Mouse (Mus musculus) cerebellum, adult 2 months (tissue): ENCODE results near the gene Pnkp. TPM values are rescaled to one million over a fixed set of nuclear protein-coding genes. Genes with fewer than 3 reads are reported as not detected.
A peak's percentile ranks its signal among the peaks of the same experiment; 100 is the strongest.

Source experiments
- DNase-seq, 2 experiments: peaks; one replicate each; pipeline ENCODE4 v3.0.0; 2021
- H3K27ac ChIP-seq: fragments of 200-500 bp; 2 replicates; pipeline ENCODE4 v1.5.1; 2012; ENCODE audit warnings: low read length, control low read depth, inconsistent platforms; ENCODE audit not compliant: insufficient read depth
- H3K27me3 ChIP-seq: fragments of 200-500 bp; 2 replicates; pipeline ENCODE4 v1.6.1; 2012; ENCODE audit warnings: inconsistent platforms, mild to moderate bottlenecking, low read length, moderate library complexity; ENCODE audit not compliant: control insufficient read depth, insufficient read depth
- H3K4me1 ChIP-seq: fragments of 200-500 bp; 2 replicates; pipeline ENCODE4 v1.6.1; 2011; ENCODE audit warnings: low read length; ENCODE audit not compliant: control insufficient read depth, insufficient read depth
- H3K4me3 ChIP-seq: fragments of 200-500 bp; replicated peaks from 2 replicates; pipeline ENCODE3; 2011; ENCODE audit warnings: mild to moderate bottlenecking, low read depth, low read length, control low read depth; ENCODE audit not compliant: insufficient read depth
- CTCF ChIP-seq: fragments of 200-500 bp; IDR thresholded peaks from 2 replicates; pipeline ENCODE4 v1.5.1; 2011; ENCODE audit warnings: low read depth, mild to moderate bottlenecking, control low read depth, low read length, moderate library complexity, borderline replicate concordance; ENCODE audit not compliant: insufficient read depth
- POLR2A ChIP-seq: fragments of 200-500 bp; IDR thresholded peaks from 2 replicates; pipeline ENCODE4 v1.6.1; 2011; ENCODE audit warnings: low read length, control low read depth, borderline replicate concordance; ENCODE audit not compliant: insufficient read depth
- WGBS: fragments of 180-500 bp; shearing (Covaris S2); methylation state at CpG from one replicate; pipeline ENCODE4 v1.1.7; 2018; 5-methylcytosine and 5-hydroxymethylcytosine counted together
- polyA plus RNA-seq: library from polyadenylated mRNA; depleted of rRNA; stranded (reverse); fragments of >200 nt; gene quantifications from 2 replicates; pipeline ENCODE4 v1.2.3, GENCODE M21; 2012

The Pnkp gene
- polyA plus RNA-seq, 1 experiment: 38.3 TPM

DNA sequence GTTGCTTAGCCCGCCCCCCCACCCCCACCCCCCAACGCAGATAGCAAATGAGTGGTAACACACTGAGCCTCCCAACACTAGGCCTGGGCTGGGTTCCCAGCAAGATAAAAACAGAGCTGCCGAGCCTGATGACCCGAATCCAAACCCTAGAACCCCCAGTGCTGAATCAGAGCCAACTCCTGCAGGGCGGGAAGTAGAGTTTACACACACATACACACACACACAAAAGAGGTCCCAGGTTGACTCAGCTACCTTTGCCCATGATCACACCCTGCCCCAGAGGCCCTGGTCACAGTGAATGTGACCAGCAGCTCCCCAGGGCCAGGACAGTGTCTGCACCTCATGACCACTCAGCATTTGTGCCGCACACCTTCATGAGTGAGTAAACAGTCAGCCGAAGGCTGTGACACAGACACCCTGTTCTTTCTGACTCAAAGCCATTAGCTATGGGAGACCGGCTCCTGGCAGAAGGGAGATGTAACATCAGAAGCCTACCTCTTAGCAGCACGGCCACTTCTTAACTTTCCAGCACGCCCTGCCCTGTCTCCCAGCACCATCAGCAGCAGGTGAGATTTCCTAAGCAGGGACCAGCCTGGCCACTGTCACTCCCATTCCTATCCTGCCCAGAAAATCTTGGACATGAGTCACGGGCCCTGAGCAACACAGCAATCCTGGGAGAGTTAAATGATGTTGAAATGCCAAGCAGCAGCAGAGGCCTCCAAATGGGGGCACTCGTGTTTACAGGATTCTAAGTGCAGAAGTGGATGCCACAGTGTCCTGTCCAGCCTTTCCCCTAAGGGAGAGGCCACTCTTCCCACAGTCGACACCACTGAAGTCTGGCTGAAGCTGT is 31.5 kb downstream of the Pnkp start:
- TF ChIP-seq CTCF (no peak), POLR2A (no peak)
- 8% methylated on average over 13 of the region's 13 CpGs for WGBS
- Histone ChIP-seq H3K4me3 (no peak overlapping the region), H3K27ac (peak overlapping the region; percentile 68), H3K27me3 (no peaks in the 10 kb centered on the region), H3K4me1 (peaks cover 47% of the 10 kb centered on the region)
- peak in 1 of 2 experiments; percentile 32 for DNase-seq

DNA sequence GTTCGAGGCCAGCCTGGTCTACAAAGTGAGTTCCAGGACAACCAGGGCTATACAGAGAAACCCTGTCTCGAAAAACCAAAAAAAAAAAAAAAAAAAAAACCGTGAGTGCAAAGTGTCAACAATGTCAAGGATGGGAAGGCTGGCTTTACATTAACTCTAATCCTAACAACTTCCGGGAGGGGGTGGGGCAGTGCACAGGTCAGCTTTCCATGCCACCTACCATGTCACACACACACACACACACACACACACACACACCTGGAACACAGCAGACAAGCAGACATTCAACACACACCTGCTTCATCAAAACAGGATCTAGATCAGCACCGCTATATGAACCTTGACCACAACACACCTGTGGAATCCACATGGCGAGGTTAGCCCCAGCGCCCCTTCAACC is 33.2 kb downstream of the Pnkp start:
- no peaks in the 10 kb centered on the region for H3K27me3 ChIP-seq
- no peak overlapping the region for H3K27ac ChIP-seq
- TF ChIP-seq POLR2A: no peak
- no peak for TF ChIP-seq CTCF
- H3K4me3 ChIP-seq: no peak overlapping the region
- 78% methylated on average over 7 of the region's 7 CpGs for WGBS
- peaks cover 36% of the 10 kb centered on the region for H3K4me1 ChIP-seq
- no peak for DNase-seq

GRCm38 (mm10) chr7:44890737-44891136 is 33.8 kb downstream of the Pnkp start:
- peak in 1 of 2 experiments; percentile 36 for DNase-seq
- no peak overlapping the region for H3K27ac ChIP-seq
- WGBS: 3% methylated on average over 4 of the region's 4 CpGs
- peak overlapping the region; percentile 36 for H3K4me3 ChIP-seq
- no peaks in the 10 kb centered on the region for H3K27me3 ChIP-seq
- no peak for TF ChIP-seq CTCF
- TF ChIP-seq POLR2A: no peak
- peaks cover 32% of the 10 kb centered on the region for H3K4me1 ChIP-seq

DNA sequence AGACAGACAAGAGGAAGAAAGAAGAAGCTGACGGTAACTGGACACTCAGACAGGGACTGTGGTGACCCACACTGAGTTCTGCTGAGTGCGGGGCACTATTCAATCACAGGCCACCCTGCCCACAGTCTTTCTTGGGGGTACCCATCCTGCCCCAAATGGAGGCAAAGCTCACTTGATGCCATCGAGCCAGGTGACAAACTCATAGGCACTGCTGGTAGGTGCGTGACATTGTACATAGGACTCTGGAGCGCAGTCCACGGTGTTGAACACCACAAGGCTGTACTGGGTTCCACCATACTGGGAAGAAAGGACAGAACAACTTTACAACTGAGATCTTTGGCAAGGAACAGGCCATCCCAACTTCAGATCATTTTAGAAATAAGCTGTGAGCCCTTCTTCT is 34.7 kb downstream of the Pnkp start:
- Histone ChIP-seq H3K27ac (no peak overlapping the region), H3K4me3 (peak overlapping the region; percentile 91), H3K4me1 (peaks cover 27% of the 10 kb centered on the region), H3K27me3 (no peaks in the 10 kb centered on the region)
- no peak for DNase-seq
- TF ChIP-seq POLR2A (no peak), CTCF (no peak)
- under 1% methylated on average over 6 of the region's 6 CpGs for WGBS

DNA sequence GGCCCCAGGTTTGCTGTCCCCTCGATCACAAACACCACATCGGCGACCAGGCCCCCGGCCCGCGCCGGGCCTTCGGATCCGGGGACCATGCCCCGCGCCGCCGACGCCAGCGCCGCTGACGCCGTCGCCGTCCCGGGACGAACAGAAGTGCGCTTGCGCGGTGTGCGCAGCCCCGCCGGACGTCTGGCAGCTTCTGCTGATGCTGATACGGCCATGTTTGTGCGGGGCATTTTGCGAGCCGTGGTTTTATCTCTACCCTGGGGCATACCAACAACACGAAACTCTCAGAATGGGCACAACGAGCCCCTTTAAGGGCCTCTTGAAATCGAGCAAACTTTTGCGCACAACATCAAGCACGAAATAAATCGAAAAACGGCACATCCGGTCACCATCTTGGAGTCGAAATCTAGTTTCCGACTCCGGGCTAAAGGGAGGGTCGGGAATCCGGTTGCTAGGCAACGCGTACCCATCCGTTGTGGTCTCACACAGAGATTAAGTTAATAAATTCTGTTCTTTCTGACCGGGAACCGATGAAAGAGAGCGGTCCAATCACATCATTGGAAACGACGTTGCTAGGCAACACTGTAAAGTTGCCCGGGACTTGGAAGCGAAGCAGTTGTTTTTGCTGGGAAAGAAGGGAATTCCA is 35.5 kb downstream of the Pnkp start, which contains the start of gene Med25:
Med25 (minus strand) TSS at position 437 of the 646 bp plus-strand sequence.
- under 1% methylated on average over 56 of the region's 56 CpGs for WGBS
- H3K4me1 ChIP-seq: peaks cover 29% of the 10 kb centered on the region

DNA sequence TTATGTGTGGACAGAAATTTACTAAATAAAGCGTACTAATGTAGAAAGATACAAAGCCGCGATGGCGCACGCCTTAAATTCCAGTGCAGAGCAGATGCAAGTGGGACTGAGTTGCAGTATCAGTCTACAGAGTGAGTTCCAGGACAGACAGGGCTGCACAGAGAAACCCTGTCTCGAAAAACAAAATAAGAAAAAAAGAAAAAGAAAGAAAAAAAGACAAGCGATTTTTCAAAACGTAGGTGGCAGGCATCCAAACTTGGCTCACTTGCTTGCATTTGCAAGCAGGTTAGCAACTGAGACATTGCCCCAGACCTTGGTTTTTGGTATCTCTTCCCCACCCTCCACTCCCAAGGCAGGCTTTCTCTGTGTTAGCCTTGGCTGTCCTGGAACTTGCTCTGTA is 36.3 kb downstream of the Pnkp start:
- H3K27ac ChIP-seq: no peak overlapping the region
- no peaks in the 10 kb centered on the region for H3K27me3 ChIP-seq
- TF ChIP-seq CTCF: no peak
- TF ChIP-seq POLR2A: no peak
- H3K4me3 ChIP-seq: no peak overlapping the region
- DNase-seq: no peak
- peaks cover 30% of the 10 kb centered on the region for H3K4me1 ChIP-seq
- under 1% methylated on average over 8 of the region's 8 CpGs for WGBS

More for the DNA sequence above, 35.5 kb downstream of the Pnkp start, which contains the start of gene Med25:
- H3K4me3 ChIP-seq: peak within 1 kb of the TSS; percentile 91
- TF ChIP-seq CTCF (no peak), POLR2A (peak; percentile 74)
- DNase-seq: peak; percentile 90 to 93
- H3K27me3 ChIP-seq: no peaks in the 10 kb centered on the region
- H3K27ac ChIP-seq: peak within 1 kb of the TSS; percentile 96

- Histone ChIP-seq H3K27ac (no peak overlapping the region), H3K4me1 (peaks cover 25% of the 10 kb centered on the region), H3K4me3 (no peak overlapping the region), H3K27me3 (no peaks in the 10 kb centered on the region)
- DNase-seq: no peak
- WGBS: 86% methylated on average over 3 of the region's 3 CpGs
- TF ChIP-seq POLR2A: no peak
- no peak for TF ChIP-seq CTCF
Observed at GRCm38 (mm10) chr7:44894175-44894574, 37.2 kb downstream of the Pnkp start.
